Mouse (Mus musculus): ENCODE measurements around the gene Rint1.

- TF ChIP-seq CTCF (IDR thresholded peaks at IDR 0.05; ENCODE audit: low read depth), result no peak
- TF ChIP-seq EP300 (IDR thresholded peaks at IDR 0.05; ENCODE audit: low read depth), result no peak
Measured at GRCm38 (mm10) chr5:23782931-23783877, 4.3 kb upstream of the Rint1 start, which contains the start of gene Pus7.

Data from liver, embryonic 14.5 days (tissue).